ENCODE assay signal across 17 mouse cellular contexts in genomic region chr5:105757978-105758377, GRCm38 (mm10). TPM values are rescaled to one million over a fixed set of nuclear protein-coding genes. Genes with fewer than 3 reads are reported as not detected.
DNase-seq lines count a peak whose midpoint lies in the region; ATAC-seq and TF ChIP-seq lines count a peak whose summit lies in the region.
"Had no signal": no experiment of that assay in that cellular context is flagged by ENCODE, and none has a peak within 500 bp of the region (broad histone marks: within the 10 kb centered on the region; RNA-seq: fewer than 3 reads in every experiment).

No protein-coding gene starts in this region.

- peak; percentile 30 for DNase-seq in R1 (ENCODE audit: low read depth, low spot score)
- DNase-seq in kidney, adult 2 months: peak; percentile 83
- peak; percentile 65 for DNase-seq in kidney, postnatal 14 days
- no peak for DNase-seq in liver, embryonic 14.5 days (ENCODE audit: low read depth in 3 of 3, low spot score in 3 of 3)
- DNase-seq in cerebellum, adult 18-20 months: no peak
- DNase-seq in left cerebral cortex, postnatal 4 days: no peak
- no peak for DNase-seq in cerebellum, adult 11-12 months
- DNase-seq in layer of hippocampus, postnatal 10 days (ENCODE audit: low spot score in 2 of 2): no peak
- DNase-seq: adrenal gland, postnatal 25 days; cerebellum, adult 9-11 months; embryo, embryonic 11 days; gastrocnemius, postnatal 25 days; layer of hippocampus, adult 9-11 months had no signal

- ATAC-seq in liver, embryonic 14.5 days (ENCODE audit: insufficient read depth): peak; percentile 54

- H3K4me3 ChIP-seq in kidney, adult 2 months (ENCODE audit: insufficient read depth, low read depth, low read length): peak overlapping the region; percentile 23; the same call in 1 of the 2 replicates
- peak overlapping the region in 1 of 2 experiments; percentile 2; a peak in 1 of 4 replicates for H3K4me3 ChIP-seq in liver, embryonic 14.5 days (ENCODE audit: insufficient read depth in 1 of 2, low read depth in 2 of 2, low read length in 2 of 2)
- H3K4me3 ChIP-seq: forebrain, embryonic 12.5 days; hindbrain, embryonic 12.5 days; limb, embryonic 13.5 days had no signal

- H3K36me3 ChIP-seq in kidney, adult 2 months (ENCODE audit: control insufficient read depth, insufficient read depth, low read length): no peaks in the 10 kb centered on the region
- H3K36me3 ChIP-seq in liver, embryonic 14.5 days (replicated peaks; ENCODE audit: control insufficient read depth, insufficient read depth, low read depth): no peaks in the 10 kb centered on the region
- H3K36me3 ChIP-seq: hindbrain, embryonic 12.5 days; limb, embryonic 13.5 days had no signal

- TF ChIP-seq CTCF in kidney, adult 2 months (conservative IDR thresholded peaks at IDR 0.05; ENCODE audit: insufficient read depth, insufficient read length, low read depth, low read length): no peak
- TF ChIP-seq CTCF in liver, embryonic 14.5 days (IDR thresholded peaks at IDR 0.05; ENCODE audit: low read depth): no peak

- no peak for TF ChIP-seq EP300 in liver, embryonic 14.5 days (IDR thresholded peaks at IDR 0.05; ENCODE audit: low read depth)

- peaks cover 45% of the 10 kb centered on the region for H3K4me1 ChIP-seq in kidney, adult 2 months (ENCODE audit: control insufficient read depth, insufficient read depth, low read length)
- H3K4me1 ChIP-seq in liver, embryonic 14.5 days (replicated peaks; ENCODE audit: control insufficient read depth in 2 of 2, insufficient read depth in 2 of 2, low read length in 1 of 2): peaks cover 0 to 28% of the 10 kb centered on the region in 2 experiments; a peak in 3 of 4 replicates

- no peak overlapping the region for H3K9ac ChIP-seq in liver, embryonic 14.5 days (replicated peaks)
- H3K9ac ChIP-seq: forebrain, embryonic 12.5 days; hindbrain, embryonic 12.5 days; limb, embryonic 13.5 days had no signal

- no peaks in the 10 kb centered on the region for H3K27me3 ChIP-seq in kidney, adult 2 months (replicated peaks; ENCODE audit: control insufficient read depth, insufficient read depth, low read length)
- H3K27me3 ChIP-seq in liver, embryonic 14.5 days (ENCODE audit: control insufficient read depth, insufficient read depth, low read length): no peaks in the 10 kb centered on the region
- H3K27me3 ChIP-seq: forebrain, embryonic 12.5 days; hindbrain, embryonic 12.5 days; limb, embryonic 13.5 days had no signal

- H3K4me2 ChIP-seq in liver, embryonic 14.5 days (ENCODE audit: low read depth): peak overlapping the region; percentile 24; the same call in 1 of the 2 replicates
- H3K4me2 ChIP-seq: forebrain, embryonic 12.5 days; hindbrain, embryonic 12.5 days; limb, embryonic 13.5 days had no signal

- H3K27ac ChIP-seq in kidney, adult 2 months (ENCODE audit: insufficient read depth, low read depth, low read length): peak overlapping the region; percentile 97
- no peak overlapping the region for H3K27ac ChIP-seq in liver, embryonic 14.5 days
- H3K27ac ChIP-seq: forebrain, embryonic 12.5 days; hindbrain, embryonic 12.5 days; limb, embryonic 13.5 days; stomach, postnatal 0 days had no signal

- intact Hi-C loops in left cerebral cortex, postnatal 4 days (cut with DNase I): no loop called here

- 37% methylated on average over 17 of the region's 17 CpGs for WGBS in kidney, adult 2 months
- 71% methylated on average over 17 of the region's 17 CpGs for WGBS in liver, embryonic 14.5 days (ENCODE audit: insufficient replicate concordance)

- H3K9me3 ChIP-seq in liver, embryonic 14.5 days (ENCODE audit: control insufficient read depth, low read length): no peaks in the 10 kb centered on the region
- H3K9me3 ChIP-seq: forebrain, embryonic 12.5 days; hindbrain, embryonic 12.5 days; limb, embryonic 13.5 days had no signal

- no peak for TF ChIP-seq POLR2A in kidney, adult 2 months (IDR thresholded peaks at IDR 0.05; ENCODE audit: low read depth, low read length)

RNA-seq across cellular contexts. Expression of gene Lrrc8d, which starts 58.2 kb away (rescaled TPM):
- polyA plus RNA-seq in kidney, adult 2 months (2012; rRNA removed): 34.4 and 35.4 TPM in 2 replicates
- polyA plus RNA-seq in liver, embryonic 14.5 days (2012; rRNA removed): 2.5 and 3.3 TPM in 2 replicates
- polyA plus RNA-seq in liver, embryonic 14.5 days (2014; fragmentation: Nextera tagmentation; extraction: Ambion mirVana): 7.5 and 7.8 TPM in 2 replicates
- 10 to 100 TPM; 60.2 to 62.3 TPM for total RNA-seq in left cerebral cortex, postnatal 4 days (2021)
- 10 to 100 TPM; 57.7 to 59.4 TPM for total RNA-seq in layer of hippocampus, postnatal 10 days (2021)

Comparison
In these comparisons a context has a peak if more than half of its experiments do, and no peak if none do; other contexts are left out.
1. DNase-seq: peak in R1 (single experiment), kidney, adult 2 months (single experiment) and kidney, postnatal 14 days (single experiment); none in liver, embryonic 14.5 days (0 of 3), cerebellum, adult 18-20 months (0 of 2), left cerebral cortex, postnatal 4 days (single experiment), cerebellum, adult 11-12 months (single experiment) and layer of hippocampus, postnatal 10 days (0 of 2).